Mouse (Mus musculus): ENCODE results near the gene Neurl3.

Neurl3 gene

DNA sequence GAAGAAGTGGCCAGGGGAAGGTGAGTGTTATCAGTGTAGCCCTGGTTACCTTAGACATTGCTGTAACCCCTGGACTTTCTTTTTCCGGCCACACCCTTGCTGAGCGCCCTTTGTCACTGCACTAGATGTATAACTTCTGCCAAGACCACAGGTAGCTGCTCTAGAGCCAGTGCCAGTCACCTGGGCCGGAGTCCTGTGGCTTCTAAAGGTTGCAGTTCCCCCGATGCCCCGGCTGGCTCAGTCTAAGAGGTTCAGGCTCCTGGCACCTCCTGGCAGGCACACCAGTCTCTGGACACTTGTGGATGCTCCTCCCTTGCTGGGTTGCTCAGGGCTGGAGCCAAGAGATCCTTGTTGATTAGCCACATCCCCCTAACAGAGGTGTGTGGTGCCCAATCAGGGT lies at the start of gene Neurl3:
Neurl3 (minus strand) TSS at position 225 of the 400 bp plus-strand sequence.
- DNase-seq = no peak

DNA sequence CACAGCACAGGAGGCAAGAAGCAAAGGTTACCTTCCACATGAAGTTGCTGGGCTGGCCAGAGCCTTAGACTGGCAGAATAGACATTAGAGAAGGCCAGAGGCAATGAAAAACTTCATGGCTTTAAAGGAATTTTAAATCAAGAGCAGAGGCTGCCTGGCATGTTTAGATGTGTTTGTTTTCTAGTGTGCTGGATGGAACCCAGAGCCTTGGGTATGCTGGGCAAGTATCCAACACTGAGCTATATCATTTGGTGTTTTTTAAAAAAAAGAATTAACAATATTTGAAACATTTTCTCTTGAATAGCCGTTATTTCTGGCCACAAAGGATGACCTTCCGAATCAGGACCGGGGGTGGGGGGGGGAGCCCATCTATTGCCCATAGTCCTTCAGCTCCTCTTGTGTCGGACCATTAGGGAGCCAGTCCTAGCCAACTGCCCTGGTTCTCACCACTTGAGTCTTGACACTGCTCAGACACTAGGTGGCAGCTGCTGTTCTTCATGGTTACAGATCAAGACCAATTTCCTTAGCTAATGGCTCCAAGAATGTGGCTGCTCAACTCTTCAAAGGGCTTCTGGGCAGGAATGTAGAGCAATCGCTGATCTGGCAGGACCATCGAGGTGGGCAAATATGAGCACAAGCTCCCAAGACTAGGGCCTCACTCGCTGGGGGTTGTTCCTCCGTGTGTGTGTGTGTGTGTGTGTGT lies 49.4 kb upstream of the Neurl3 start:
- peak; percentile 63 for DNase-seq

DNA sequence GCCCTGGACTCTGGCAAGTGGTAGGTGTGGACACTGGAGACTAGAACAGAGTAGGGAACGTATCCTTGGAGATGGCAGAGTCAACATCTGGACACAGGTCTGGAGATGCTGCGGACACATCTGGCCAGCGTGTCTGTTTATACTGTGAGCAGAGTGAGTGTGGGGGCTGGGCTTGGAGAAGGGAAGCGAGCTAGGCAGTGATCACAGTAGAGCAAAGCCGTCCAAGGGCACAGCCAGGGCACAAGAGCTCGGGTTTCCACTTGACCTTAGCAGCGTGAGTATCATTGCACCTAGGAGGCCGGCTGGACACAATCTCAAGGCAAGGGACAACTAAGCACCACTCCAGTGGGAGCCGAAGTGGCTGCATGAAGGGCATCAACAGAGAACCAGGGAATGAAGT lies 48.6 kb upstream of the Neurl3 start:
- DNase-seq = no peak

DNA sequence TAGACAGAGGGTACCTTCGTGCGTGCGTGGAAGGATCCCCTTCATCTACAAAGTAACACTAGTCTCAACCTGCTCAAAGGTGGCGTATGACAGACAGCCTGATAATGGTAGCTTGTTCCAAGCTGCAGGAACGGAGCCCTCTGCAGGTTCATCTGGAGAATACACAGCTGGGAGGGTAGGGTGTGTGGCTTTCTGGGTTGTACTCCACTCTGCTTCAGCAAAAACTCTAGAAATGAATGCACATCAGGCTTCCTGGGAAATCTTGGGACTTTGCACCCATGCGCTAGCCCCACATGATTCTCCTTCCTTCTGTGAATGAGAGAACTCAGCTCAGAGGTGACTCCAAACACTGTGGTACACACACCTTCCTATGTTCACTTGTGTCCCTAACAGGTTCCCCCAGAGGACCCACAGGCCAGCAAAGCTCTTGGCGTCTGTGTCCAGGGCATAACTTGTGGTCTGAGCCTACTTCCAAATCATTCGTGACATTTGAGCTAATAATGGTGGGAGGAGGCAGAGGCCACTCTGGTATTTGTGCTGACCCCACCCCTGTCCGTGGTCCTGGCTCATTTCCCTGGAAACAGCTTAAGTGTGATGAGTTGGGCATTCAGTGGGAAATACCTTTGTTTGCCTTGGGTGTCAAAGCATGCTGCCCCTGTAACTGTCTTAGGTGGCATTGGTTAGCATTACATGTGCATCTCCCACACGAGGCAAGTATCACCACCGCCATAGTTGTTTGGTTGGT lies 47.5 kb upstream of the Neurl3 start:
- no peak for DNase-seq

DNA sequence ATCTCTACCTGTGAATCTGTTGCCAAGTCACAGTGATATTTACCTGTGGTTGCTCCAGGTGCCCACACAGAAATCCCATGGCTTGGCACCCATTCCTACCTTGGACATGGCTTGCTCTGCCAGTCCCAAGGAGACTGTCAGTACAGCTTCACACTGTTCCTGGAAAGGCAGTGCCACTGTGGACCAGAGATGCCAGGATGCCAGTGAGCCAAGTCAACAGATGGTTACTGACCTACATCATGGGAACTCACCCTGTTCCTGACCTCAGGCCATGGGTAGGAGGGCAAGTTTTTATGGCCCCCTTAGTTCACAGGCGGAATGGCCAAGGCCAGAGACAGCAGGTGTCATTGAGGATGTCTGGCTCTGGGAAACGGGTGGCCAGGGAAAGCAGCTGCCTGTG lies 46.7 kb upstream of the Neurl3 start:
- no peak for DNase-seq

DNA sequence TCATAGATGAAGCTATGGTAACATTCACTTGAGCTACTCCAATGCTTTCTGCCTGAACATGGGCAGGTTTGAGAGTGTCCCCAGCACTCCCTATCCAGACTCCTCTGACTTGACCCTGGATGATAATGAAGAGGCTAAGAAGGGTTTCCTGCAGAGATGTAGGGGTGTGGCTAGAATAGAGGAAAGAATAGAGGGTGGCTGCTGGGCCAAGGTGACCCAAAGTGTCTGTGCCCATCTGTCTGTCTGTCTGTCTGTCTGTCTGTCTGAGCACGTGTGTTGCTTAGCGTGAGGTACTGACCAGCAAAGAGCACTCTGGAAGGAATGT lies 41.3 kb upstream of the Neurl3 start:
- no peak for DNase-seq

DNA sequence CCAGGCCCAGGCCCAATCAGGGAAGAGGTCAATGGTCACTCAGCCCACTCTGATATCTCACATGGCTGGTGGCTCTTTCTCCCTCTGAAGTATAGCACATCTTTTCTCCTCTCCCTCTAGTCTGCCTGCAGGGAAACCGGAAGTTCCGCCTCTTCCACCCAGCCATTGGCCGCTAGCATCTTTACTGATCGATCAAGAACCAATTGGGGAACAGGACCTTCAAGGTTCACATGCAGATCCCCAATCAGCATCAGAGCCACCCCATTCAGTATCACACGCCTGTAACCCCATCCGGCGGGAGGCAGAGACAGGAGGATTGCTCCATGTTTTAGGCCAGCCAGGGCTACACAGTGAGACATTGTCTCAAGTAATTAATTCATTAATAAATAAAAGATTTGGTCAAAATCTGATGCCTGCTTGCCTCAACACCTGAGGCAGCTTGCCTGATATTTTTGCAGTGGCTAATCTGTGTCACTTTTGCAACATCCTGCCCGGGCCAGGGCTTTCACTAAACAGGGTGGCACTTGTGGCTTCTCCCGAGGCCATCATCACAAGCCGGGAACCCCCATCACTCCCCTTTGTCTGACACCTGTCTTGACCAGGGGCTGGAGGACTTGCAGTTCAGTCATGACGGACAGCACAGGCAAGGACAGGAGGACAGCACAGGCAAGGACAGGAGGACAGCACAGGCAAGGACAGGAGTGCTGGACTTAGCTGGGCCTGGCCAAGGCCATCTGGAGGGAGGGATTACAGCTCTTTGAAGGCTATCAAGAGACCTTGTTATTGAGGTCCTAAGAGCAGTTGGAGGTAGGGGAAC lies 40.7 kb upstream of the Neurl3 start:
- DNase-seq = no peak

DNA sequence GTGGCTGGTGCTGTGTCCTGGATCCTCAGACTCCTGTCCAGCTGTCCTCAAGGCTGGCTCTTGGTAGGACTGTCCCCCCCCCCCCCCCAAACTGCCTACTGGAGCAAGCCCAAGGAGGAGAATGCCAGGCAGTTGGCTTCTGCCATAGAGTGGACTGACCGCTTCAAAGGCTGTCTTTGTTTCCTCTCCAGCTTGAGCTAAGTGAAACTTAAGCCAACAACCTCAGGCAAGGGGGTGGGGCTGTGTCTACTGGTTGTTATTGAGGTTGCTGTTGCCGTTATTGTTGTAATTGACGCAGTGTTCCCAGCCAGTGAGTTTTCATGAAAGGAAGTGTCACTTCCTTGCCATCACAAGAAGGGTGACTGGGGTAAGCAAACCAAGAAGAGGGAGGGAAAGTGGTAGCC lies 35.0 kb upstream of the Neurl3 start:
- peak; percentile 58 for DNase-seq

DNA sequence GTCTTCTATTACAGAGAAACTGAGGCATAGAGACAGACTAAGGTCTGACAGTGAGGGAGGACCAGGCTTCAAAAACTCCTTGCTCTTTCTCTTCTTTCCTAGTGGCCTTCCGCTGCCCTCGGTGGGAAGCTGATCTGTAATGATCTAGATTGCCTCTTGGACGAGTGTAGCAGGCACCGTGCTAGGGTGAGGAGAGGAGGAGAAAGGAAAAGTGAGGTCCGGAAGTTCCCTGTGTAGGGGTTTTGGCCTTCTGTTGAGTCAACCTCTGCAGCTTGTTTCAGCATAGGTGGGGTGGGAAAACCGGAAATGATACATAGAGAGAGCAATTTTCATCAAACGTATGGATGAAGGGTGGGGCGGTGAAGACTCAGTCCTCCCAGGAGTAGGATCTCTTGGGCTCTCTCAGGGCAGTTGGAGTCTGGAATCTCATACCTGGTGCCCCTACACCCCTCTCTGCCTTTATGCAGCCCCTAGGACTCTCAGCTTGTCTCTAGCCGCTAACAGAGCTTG lies 34.5 kb upstream of the Neurl3 start:
- no peak for DNase-seq

DNA sequence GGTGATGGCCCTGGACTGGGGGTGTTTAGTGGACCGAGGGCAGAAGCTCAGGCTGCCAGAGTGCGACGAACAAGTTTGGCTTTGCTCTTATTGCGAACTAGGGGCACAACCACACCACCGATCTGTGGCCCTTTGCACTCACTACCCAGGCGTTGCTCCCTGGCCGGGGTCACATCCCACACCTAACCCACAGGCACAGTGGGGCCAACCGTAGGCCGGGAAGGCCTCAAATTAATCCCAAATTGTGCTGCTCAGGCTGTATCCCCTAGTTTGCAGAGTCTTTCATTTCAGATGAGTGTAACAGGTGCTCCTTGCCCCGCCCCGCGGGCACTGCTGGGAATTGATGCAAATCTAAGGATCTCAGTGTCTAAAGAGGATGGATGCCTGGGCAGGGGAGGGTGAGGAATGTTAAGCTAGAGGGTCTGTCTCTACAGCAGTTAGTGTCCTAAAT lies 34.0 kb upstream of the Neurl3 start:
- DNase-seq = no peak

DNA sequence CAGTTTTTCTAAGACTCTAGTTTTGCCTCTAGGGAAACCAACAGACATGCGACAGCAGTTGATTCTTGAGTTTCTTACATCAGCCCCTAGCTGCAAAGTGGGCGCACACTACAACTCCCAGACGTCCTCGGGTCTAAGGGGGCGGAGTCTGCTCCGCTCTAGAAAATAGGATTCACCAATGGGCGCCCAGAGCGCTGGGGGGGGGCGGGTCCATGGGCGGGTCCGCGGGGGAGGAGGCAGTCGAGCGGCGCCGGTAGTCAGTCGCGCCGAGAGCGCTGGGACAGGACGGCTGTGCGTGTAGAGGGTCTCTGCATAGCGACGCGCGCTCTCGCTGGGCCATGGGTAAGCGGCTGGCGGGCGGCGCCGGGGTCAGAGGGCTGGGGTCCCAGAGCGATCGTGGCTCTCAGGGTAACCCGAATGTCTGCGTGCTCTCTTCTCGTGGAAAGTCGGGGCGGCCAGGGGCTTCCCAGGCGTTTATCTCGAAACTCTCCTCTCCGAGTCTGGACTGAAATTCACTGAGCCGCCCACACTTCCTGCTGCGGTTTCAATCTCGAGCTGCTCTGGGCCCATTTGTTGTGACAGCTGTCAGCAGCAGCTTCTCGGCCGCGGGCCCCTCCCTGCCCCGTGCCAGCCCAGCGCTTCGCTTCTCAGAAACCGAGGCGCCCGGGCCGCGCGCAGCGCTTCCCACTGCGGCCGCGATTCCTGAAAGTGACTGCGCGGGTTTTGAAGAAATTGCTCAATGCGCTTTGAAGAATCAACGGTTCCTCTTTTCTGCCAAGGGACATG lies 33.2 kb upstream of the Neurl3 start, which contains the start of gene Arid5a:
Arid5a (plus strand) TSS at position 239 of the 786 bp plus-strand sequence.
- DNase-seq = peak; percentile 89

DNA sequence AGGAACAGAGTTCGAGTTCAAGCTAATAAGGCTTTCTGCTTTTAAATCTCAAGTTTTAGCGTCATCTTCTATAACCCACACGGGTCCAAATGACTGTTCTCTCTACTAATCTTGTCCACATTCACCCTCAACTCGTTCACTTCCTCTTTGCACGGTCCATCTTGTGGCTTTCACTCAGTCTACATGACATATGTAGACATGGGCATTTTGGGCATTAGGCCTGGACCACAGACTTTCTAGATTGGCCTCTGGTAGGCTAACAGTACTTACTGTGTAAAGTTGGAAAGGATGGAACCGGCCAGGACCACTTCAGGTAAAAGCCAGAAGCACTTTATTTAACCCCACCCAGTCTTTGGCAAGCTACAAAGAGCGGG lies 32.6 kb upstream of the Neurl3 start:
- no peak for DNase-seq

DNA sequence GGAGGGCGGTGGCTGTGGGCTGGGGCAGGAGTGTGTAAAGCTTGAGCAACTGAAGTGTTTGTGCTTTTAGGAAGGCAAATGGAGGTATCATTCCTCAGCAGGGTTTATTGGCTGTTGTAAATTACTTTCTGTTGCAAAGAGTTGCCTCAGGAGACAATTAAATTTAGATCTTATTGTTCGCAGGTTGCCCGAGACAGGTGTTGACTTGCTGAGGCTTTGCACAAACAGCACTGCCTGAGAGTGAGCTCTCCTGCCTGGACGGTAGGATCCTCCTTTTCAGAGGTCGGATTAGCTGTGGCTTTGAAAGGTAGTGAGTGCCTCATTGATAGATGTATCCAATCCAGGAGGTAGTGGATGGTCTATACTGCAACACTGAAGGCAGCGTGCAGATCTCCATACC lies 31.6 kb upstream of the Neurl3 start:
- DNase-seq = no peak

DNA sequence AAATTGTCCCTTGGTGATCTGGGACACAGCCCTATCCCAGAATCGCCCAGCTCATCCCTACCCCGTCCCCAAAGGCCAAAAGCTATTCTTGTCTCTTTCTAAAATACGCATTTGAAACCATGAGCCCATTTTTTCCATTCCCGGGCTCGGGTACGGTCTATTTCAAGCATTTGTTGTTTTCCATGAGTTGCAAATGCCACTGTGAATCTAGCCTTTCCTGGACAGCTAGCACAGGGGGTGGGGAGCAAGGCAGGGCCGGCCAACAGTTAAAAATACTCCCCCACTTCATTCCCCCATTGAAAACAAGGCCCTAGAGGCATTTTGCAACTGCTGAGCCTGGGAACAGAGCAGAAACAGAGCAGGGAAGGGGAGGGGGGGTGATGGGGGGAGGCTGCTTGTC lies 30.3 kb upstream of the Neurl3 start:
- DNase-seq = no peak

DNA sequence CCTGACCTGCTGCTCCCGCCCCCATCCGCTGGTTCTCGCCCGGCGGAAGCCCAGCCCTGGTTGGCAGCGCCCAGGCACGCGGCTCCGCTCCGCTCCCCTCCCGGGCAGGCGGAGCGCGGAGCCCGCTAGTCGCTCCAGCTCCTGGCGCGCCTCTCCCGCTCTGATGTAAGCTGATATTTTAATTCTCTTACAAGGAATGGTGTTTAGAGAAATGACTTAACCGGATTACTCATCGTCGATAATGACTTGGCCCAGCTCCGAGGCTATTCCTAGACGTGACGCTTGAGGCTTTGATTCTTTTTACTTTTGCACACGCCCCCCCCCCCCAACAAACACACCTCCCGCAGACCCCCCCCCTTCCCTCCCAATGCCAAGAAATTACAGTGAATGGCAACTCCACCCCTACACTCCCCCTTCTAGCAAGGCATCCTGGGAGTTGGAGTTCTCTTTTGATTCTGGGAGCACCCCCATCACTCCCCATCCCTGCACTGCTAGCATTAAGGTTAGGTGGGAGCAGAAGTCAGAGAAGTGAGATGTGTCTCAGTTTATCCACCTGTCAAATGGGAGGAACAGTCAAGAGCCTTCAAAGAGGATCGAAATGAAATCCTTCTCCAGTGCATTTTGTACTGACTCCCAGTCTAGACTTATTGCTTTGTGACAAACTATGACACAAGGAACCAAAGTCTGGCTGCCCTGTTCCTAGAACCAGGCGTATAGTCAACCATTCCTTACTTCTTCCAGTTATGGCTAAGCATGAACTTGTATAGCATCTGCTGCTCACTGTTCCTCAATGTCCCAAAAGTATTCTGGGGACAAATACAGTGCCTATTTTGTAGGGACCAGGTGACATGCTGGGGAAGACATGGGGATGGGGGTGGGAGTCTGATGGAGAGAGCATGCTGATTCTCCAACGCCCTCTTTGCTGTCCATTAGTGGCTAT lies 29.2 kb upstream of the Neurl3 start:
- peak; percentile 89 for DNase-seq

DNA sequence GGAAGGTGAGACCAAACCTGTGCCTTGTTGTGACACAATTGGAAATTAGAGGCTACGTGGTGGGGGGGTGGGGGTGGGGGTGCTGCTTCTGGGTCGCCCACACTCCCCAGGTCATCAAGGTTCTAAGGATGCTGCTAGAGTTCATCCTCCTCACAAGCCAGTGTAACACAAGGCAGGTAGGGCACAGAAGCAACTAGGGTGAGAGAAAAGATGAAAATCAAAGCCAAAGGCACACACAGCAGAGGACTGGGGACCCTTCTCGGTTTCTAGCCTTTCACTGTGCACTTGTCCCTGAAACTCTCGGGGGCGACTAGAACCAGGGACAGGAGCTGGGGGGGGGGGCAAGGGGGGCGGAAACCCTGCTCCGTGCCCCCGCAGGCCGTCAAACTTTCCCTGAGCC lies 28.5 kb upstream of the Neurl3 start:
- DNase-seq = no peak

DNA sequence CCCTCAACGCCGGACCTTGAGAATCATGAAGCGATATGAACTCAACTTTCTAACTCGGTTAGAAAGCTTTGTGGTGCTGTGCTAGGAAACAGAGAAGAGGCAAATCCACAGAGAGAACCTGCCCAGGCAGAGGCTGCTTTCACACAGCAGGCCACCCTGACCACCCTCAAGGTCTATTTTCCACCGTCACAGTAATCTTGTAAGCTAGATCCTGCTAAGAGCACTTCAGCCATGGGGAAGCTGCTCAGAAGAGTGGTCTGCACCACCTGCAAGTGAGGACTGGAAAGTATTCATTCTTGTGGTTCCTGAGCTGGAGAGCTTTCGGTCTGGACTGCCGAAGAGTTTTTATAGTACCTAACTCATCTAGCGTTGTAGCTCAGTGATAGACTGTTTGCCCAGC lies 27.8 kb upstream of the Neurl3 start:
- no peak for DNase-seq

DNA sequence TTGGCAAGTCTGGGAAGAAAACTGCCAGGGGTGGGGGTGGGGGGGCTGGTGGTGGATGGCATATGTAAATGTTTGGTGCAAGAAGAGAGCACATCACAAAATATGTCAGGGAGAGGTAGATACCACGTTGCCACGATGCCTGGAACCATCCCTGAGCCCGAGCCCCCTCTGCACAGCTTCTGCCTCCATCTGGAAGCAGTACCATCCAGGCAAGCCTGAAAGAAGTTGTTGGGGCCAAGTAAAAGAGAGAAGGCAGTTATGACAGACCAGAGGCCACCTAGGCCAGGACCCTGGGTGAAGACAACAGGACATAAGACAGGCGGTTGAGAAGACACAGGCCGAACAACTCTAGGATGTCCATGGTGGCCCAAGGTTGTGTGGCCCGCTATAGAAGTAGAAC lies 26.0 kb upstream of the Neurl3 start:
- no peak for DNase-seq

DNA sequence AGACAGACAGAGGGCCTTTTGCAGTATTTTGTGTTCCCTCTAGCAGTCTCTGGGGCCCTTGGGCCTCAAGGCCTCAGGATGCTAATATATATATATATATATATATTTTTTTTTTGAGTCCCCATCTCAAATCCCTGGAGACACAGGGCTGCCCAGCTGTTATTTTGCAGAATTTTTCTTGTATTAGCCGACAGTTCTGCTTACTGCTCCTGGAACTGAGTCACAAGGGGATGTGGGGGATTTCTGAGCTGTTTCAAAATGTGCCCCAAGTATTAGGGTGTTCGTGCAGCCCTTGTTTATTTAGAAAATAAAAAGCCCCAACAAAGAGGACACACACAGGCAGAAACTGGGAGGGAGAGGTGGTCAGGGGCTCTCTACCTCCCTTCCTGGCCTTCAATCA lies 25.2 kb upstream of the Neurl3 start:
- DNase-seq = no peak

DNA sequence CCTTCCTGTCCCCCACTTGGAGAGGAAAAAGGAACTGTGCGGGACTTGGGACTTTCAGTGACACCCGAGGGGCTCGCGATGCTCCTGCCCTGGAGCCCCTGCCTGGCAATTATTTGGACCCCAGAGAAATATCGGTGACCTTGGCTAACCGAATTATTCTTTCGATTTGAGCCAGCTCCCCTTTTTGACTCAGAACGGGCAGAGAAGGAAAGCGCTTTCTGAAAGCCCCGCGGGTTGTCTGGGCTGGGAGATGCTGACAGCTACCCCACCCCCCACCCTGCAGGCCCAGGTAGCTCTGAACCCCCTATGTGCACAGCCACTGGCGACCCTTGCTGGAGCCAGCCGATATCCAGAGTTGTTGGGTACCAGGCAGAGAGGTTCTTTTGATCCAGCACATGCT lies 24.6 kb upstream of the Neurl3 start:
- DNase-seq = no peak

DNA sequence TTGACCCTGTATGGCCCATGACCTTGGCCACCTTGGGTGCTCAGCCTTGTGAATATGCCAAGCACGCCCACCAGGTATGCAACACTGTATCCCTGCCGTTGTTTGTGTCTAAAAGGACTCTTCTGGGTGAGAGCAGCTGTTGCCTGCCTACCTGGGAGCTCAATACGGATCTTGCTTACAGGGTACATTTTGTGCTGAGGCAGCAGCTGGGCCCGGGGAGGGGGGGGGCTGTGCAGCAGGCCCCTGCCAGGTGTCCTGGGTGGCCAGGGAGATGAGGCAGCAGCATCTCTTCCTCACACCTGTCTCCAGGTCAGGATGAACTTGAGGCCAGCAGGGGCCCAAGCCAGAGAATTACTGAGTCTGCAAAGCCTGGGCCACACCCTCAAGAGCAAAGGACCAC lies 23.6 kb upstream of the Neurl3 start:
- DNase-seq = no peak
